In the genomic region with DNA sequence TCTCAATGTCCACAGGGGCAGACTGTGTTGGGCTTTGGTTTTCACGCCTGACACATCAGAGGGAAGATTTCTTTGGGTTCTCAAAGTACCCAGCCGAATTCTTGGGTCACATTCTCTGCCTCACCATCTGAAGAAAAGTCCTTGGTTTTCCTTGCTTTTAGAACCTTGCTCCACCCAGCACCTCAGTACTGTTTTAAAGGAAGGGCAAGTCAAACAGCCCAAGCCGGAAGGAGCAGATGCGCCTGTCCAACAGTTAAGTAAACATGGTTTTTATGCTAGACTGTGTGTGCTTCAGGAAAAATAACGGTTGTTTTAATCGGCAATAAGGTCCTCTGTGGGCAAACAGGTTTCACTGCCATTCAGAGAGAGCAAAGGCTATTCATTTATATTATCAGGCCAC, we compare ENCODE assay signal across 27 mouse cellular contexts. TPM values are rescaled to one million over a fixed set of nuclear protein-coding genes. Genes with fewer than 3 reads are reported as not detected.
"Had no signal": no experiment of that assay in that cellular context is flagged by ENCODE, and none has a peak within 500 bp of the region (broad histone marks: within the 10 kb centered on the region; RNA-seq: fewer than 3 reads in every experiment).

No protein-coding gene starts in this region.

- H3K4me3 ChIP-seq: layer of hippocampus, adult 2 months; limb, embryonic 10.5 days; limb, embryonic 13.5 days; liver, embryonic 12.5 days; liver, embryonic 15.5 days; lung, embryonic 15.5 days; midbrain, embryonic 10.5 days; midbrain, embryonic 13.5 days; myocyte; neural tube, embryonic 13.5 days had no signal

- ATAC-seq: liver, embryonic 12.5 days; midbrain, embryonic 13.5 days; midbrain, embryonic 16.5 days had no signal

- H3K4me2 ChIP-seq: limb, embryonic 13.5 days; liver, embryonic 12.5 days; liver, embryonic 15.5 days; lung, embryonic 15.5 days; midbrain, embryonic 13.5 days; neural tube, embryonic 13.5 days had no signal

- H3K9me3 ChIP-seq: limb, embryonic 10.5 days; liver, embryonic 12.5 days; liver, embryonic 15.5 days; lung, embryonic 15.5 days; midbrain, embryonic 10.5 days; neural tube, embryonic 13.5 days had no signal

- H3K27ac ChIP-seq: kidney, postnatal 0 days; layer of hippocampus, adult 2 months; limb, embryonic 10.5 days; limb, embryonic 13.5 days; liver, embryonic 12.5 days; liver, embryonic 15.5 days; lung, embryonic 15.5 days; midbrain, embryonic 10.5 days; midbrain, embryonic 13.5 days; neural tube, embryonic 13.5 days had no signal

- H3K36me3 ChIP-seq: liver, embryonic 15.5 days had no signal

- DNase-seq: kidney, adult 2 months; kidney, postnatal 25 days; layer of hippocampus, adult 9-11 months; liver; retina, postnatal 1 day; right cerebral cortex, postnatal 25 days; spleen, adult 18-20 months; thymus, postnatal 25 days had no signal

- H3K9ac ChIP-seq: limb, embryonic 13.5 days; liver, embryonic 12.5 days; liver, embryonic 15.5 days; lung, embryonic 15.5 days; midbrain, embryonic 13.5 days; neural tube, embryonic 13.5 days had no signal

- H3K27me3 ChIP-seq: limb, embryonic 13.5 days; liver, embryonic 12.5 days; liver, embryonic 15.5 days; lung, embryonic 15.5 days; megakaryocyte, embryonic 14.5 days; midbrain, embryonic 13.5 days; neural tube, embryonic 13.5 days had no signal

RNA-seq across cellular contexts. Expression of a gene that starts 6.5 kb away (rescaled TPM):
- total RNA-seq: layer of hippocampus, adult 2 months; layer of hippocampus, postnatal 25 days; left cerebral cortex, adult 18-20 months; left cerebral cortex, postnatal 25 days; monocyte, adult 5-6 weeks had no signal
- polyA plus RNA-seq: large intestine, adult 2 months; lung, embryonic 15.5 days; midbrain, embryonic 13.5 days; midbrain, embryonic 16.5 days had no signal

RNA-seq across cellular contexts. Expression of a gene that starts 46.9 kb away (rescaled TPM):
- total RNA-seq: monocyte, adult 5-6 weeks; neutrophil, adult 5-6 weeks had no signal
